Mouse (Mus musculus) urinary bladder, adult 18-20 months (tissue): ENCODE data around the gene Nos1ap.

ENCODE experiments used
- DNase-seq, 2 experiments: peaks; one replicate each; pipeline ENCODE4 v3.0.0; 2022; ENCODE audit warnings: low spot score in 2 of 2, mixed read lengths in 2 of 2

The Nos1ap gene

DNA sequence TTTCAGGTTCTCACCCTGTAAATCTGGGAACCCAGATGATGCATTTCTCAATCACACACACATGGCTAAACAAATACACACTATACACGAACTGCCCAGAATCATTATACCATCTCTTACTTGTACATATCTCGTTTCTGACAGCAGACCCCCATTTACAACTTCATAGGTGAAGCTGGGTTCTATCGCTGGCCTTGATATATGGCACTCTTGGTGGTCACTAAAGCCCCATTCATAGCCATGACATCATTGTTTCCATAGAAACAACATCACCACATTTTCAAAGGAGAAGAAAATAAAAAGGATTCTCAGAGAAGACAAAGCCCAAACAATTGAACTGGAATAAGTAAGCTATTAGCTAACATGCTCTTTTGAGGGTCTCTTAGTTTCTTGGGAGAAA lies 174.3 kb downstream of the Nos1ap start:
- no peak for DNase-seq

GRCm38 (mm10) chr1:170410402-170411191 lies 179.1 kb downstream of the Nos1ap start:
- DNase-seq: no peak

GRCm38 (mm10) chr1:170409091-170409490 lies 180.6 kb downstream of the Nos1ap start:
- no peak for DNase-seq

DNA sequence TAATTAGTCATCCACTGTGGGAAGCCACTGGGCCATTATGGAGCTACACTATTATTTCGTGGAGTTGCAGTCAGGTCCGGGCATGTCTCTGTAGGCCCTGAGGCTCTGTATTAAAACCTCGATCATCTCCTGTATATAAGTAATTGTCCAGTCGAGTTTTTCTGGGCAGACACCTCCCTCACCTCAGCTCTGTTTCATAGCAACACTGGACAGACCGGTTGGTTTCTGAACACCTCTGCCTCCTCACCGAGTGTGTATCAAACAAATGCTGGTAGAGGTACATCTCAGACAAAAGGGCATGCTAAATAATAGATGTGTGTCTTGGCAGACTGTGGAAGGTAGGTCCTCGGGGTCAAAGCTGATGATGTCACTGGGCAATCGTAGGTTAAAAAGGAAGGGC lies 182.7 kb downstream of the Nos1ap start:
- no peak for DNase-seq

- no peak for DNase-seq
Measured at GRCm38 (mm10) chr1:170405152-170405551, 184.5 kb downstream of the Nos1ap start.

DNA sequence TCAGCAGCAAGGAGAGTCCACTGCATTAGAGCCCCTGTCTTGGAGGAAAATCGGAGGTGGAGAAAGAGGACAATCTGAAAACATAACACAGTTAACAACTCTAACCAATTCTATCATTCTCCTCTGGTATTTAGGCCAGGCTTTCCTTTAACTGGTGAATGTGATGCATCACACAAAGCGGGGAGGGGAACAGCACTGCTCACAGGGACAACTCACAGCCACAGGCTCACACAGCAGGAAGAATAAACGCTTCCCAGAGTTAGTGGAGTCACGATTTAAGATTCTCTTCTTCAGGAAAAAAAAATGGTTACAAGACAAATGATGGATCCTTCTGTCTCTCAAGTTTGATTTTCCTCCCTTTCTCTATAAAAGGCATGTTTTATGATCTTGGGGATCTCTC lies 187.0 kb downstream of the Nos1ap start:
- DNase-seq: no peak

DNA sequence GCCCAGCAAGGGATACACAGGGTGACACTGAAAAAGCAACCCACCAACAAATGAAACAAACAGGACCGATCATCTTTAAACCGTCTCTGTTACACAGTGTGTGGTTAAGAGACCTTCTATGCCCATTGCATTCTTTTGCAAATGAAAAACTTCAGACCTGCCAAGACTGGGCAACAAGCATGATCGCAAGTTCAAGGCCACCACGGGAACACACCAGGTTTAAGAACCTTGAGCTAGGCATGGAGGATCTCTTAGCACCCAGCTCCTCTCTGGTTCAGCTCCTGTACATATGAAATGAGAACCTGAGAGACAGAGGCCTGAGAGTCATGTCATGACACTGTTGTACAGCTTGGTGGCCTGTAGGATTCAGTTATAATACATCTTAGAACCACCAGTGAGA lies 190.8 kb downstream of the Nos1ap start:
- no peak for DNase-seq

DNA sequence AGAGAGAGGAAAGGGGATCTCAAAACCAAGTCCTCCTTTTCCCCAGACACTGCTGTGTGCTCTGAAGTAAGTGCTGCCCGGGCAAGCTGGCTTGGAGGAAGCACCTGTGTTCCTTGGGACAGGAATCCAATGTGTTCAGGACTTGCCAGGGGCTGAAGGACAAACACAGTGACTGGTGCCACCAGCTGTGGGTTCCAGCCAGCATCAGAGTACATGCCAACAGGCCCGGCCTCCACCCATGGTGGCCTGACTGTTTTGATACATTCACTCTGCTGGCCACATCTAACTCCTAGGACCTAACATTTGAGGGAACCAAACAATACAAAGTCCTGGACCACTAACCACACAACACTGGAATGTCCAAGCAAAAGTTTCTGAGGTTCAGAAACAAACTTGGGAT lies 194.6 kb downstream of the Nos1ap start:
- no peak for DNase-seq

DNA sequence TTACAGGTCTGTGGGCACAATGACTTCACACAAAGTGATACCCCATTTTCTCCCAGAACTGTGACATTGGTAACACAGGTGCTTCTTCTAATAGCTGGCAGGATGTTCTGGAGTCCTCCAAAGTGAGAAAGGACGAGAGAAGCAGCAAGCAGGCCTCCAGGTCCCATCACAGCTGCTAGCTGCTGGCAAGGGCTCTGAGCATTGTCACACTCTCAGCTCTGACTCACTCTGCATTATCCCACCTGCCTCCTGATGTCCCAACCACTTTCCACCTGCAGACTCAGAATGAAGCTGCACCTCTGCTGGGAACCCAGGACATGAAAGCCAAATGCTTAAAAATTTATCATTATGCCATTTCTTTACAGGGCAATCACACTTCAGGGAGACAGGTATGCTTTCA lies 195.0 kb downstream of the Nos1ap start:
- no peak for DNase-seq

DNA sequence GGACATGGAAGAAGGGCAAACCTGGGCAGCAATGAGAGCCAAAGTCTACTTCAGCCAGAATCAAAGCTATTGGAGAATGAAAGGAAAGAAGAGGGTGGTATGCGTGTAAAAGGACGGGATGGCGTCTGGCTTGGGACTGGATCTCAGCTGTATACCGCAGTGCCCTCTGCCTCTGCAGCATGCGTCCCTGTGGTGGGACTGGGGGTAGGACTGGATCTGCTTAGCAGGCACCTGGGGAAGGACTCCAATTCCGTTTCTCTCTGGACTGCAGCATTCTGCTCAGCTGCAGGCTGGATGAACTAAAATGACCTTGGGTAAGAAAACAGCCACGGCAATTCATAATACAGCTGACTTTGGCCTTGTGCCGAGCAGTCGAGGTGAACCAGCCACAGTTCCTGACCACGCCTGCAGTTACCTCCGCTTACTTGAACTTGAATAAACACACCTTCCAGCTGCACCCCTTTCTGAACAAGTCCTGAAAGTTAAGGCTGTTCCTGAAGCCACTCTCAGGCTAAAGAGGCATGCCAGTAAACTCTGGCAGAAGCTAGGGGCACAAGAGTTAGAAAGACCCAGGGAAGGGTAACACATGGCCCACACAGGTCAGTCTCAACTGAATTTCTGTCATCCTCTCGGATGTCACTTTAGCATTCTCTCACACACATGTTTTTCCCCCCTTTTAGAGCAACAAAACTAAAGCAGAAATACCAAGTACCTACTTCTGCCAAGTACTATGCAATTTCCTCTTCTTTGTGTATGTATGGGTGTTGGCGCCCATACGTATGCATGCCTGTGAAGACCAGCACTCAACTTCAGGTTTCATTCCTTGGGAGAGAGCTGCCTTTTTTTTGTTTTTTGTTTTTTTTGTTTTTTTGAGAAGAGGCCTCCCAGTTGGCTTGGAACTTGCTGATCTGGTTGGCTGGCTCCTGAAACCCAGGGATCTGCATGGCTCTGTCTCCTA lies 196.6 kb downstream of the Nos1ap start:
- DNase-seq: peak; percentile 45 to 71

- no peak for DNase-seq
Measured at GRCm38 (mm10) chr1:170387180-170387912, 202.3 kb downstream of the Nos1ap start.

- DNase-seq: no peak
Measured at GRCm38 (mm10) chr1:170385416-170385815, 204.2 kb downstream of the Nos1ap start.

GRCm38 (mm10) chr1:170383530-170383929 lies 206.1 kb downstream of the Nos1ap start:
- DNase-seq: no peak

DNA sequence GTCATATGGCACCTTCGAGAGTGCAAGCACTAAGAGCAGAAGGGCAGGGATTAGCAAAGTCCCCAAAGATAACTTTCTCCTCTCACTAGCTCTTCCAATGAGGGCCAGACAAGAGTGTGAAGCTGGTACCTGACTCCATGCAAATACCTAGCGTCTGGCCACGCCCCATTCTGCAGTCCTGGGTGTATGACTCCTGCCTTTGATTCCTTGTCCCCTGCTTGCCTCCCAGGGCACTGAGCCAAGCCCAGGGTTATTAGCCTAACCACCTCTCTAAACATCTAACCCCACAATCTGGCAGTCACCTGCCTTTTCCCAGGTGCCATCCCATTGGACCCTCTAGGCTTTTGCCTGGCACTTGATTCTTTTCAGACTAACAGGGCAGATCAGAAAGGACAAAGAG lies 208.2 kb downstream of the Nos1ap start:
- DNase-seq: no peak

GRCm38 (mm10) chr1:170380505-170380904 lies 209.2 kb downstream of the Nos1ap start:
- DNase-seq: no peak

DNA sequence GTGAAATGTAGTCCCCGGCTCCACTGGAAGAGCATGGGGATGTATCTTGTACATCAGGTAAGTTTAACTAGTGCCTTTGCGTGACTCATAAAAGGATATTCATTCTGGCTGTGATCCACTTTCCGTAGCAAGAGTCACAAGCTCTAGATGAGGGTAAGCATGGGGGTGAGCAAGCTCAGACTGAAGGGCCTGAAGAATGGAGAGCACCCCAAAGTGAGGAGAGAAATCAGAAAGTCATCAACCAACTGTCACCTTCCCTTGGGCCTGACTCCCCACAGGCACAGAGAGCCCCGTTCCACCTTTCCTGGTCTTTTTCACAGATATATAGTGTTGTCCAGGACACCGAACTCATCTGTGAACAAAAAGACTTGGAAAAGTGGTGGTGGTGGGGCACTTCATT lies 213.9 kb downstream of the Nos1ap start:
- DNase-seq: no peak

DNA sequence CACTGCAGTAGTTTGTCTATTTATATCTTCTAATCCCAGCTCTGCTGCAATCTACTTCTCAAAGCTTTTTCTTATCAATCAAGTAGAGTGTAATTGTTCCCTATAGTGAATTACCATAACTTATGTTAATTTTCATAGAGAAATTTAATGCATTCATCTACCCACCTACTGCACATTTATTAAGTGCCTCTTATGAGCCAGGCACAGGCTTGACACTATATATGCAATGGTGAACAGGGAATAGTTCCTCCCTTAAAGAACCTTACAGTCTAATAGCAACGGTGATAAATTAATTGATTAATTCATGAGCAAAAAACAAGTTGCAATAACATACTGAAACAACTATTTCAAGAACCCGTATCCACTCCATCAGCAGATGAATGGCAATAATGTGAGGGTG lies 215.9 kb downstream of the Nos1ap start:
- no peak for DNase-seq

DNA sequence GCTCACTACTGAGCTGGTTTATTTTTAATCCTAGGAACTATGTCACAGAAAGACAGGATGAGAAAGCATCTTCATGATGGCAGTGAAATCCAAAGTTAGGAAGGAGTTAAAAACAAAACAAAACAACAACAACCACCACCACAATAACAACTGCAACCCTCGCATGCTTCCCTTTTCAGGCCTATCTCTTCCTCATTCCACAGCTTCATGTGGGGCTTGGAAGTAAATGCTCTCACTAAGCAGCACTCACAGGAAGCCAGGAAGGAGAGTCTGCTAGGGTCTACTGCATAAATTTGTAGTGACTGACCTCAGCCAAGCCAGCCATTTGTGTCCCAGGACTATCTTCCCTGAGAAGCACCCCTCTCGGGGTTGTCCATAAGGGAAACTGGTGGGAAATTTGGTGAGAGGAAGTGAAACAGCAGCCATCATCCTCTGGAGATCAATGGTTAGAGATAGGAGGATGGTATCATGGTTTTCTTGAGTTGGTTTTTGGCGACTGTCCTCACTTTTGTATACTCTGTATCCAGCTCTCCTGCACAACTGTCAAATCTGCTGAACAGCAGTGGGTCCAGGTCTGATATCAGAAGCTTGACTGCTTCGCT lies 218.4 kb downstream of the Nos1ap start:
- DNase-seq: no peak

- no peak for DNase-seq
Measured at GRCm38 (mm10) chr1:170368864-170369263, 220.8 kb downstream of the Nos1ap start.

DNA sequence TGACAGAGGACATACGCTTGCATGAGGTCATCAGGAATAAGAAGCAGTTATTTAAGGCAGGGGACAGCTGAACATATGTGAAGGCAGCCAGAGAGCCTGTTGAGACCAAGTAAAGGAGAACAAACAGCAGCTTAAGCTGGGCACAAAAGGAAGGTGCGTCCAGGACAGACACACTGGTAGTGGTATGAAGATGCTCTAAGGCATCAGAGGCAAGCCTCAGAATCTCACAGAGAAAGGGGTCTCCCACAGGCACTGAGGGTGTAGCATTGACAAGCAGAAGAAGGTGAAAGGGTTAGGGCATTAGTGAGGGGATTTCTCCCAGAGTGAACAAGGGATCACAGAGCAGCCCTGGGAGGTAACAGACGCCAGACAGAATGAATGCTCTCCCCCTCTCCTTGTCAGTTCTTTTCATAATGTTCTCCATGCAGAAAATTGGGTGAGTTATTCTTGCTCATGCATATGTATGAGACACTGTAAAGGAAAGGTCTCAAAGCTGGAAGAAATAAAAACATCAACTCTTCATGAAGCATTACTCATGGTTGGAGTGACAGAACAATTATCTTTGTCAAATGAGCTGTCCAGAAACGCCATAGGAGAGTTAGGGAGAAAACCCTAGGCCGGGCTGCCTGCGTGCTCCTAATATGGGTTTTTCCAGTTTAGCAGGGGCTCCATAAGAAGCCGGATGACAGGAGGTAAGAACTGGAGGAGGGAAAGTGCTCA lies 222.5 kb downstream of the Nos1ap start:
- DNase-seq: no peak

GRCm38 (mm10) chr1:170363746-170364145 lies 225.9 kb downstream of the Nos1ap start:
- no peak for DNase-seq
